Mouse (Mus musculus) MEL (cell line): ENCODE measurements around the gene Gm38392. TPM values are rescaled to one million over a fixed set of nuclear protein-coding genes. Genes with fewer than 3 reads are reported as not detected.
A peak's percentile ranks its signal among the peaks of the same experiment; 100 is the strongest.

Experiments
- DNase-seq: peaks from one replicate; pipeline ENCODE4 v3.0.0; 2011; ENCODE audit warnings: low read depth, low spot score
- H3K27ac ChIP-seq: 2 replicates; pipeline ENCODE4 v1.5.1; 2012; ENCODE audit warnings: low read depth, mild to moderate bottlenecking, control low read depth, low read length, moderate library complexity; ENCODE audit not compliant: control insufficient read depth
- H3K27me3 ChIP-seq, 2 experiments: fragments of 150-350 bp in 1 of 2; sonication (generic) in 1 of 2; 2 replicates each; pipeline ENCODE4 v1.6.1; 2012; ENCODE audit warnings: low read length in 2 of 2, mild to moderate bottlenecking in 2 of 2, improper control_type of control experiment in 1 of 2, moderate library complexity in 1 of 2; ENCODE audit not compliant: insufficient read depth in 2 of 2, control insufficient read depth in 1 of 2
- H3K36me3 ChIP-seq, 2 experiments: 2 replicates each; pipeline ENCODE4 v1.6.1; 2012 to 2014; ENCODE audit warnings: low read length in 2 of 2, improper control_type of control experiment in 1 of 2, inconsistent platforms in 1 of 2, mild to moderate bottlenecking in 1 of 2; ENCODE audit not compliant: insufficient read depth in 2 of 2, control insufficient read depth in 1 of 2
- H3K4me1 ChIP-seq, 2 experiments: fragments of 150-350 bp in 1 of 2; sonication (generic) in 1 of 2; 2 replicates each; pipeline ENCODE4 v1.6.1; 2012; ENCODE audit warnings: low read length in 2 of 2, improper control_type of control experiment in 1 of 2, mild to moderate bottlenecking in 1 of 2; ENCODE audit not compliant: insufficient read depth in 2 of 2, control insufficient read depth in 1 of 2
- H3K4me3 ChIP-seq, 2 experiments: fragments of 150-350 bp in 1 of 2; sonication (generic) in 1 of 2; 2 replicates each; pipeline ENCODE4 v1.5.1; 2012; ENCODE audit warnings: low read depth in 2 of 2, low read length in 2 of 2, mild to moderate bottlenecking in 2 of 2, moderate library complexity in 2 of 2, control low read depth in 1 of 2, improper control_type of control experiment in 1 of 2; ENCODE audit not compliant: control insufficient read depth in 1 of 2, insufficient read depth in 1 of 2
- H3K79me2 ChIP-seq: 2 replicates; pipeline ENCODE4 v1.6.1; 2012; ENCODE audit warnings: mild to moderate bottlenecking, low read length, moderate library complexity; ENCODE audit not compliant: control insufficient read depth, poor library complexity, insufficient read depth
- H3K9ac ChIP-seq: 2 replicates; pipeline ENCODE4 v1.6.1; 2012; ENCODE audit warnings: low read depth, mild to moderate bottlenecking, control low read depth, low read length, moderate library complexity; ENCODE audit not compliant: control insufficient read depth, poor library complexity, severe bottlenecking
- H3K9me3 ChIP-seq: fragments of 150-350 bp; sonication (generic); replicated peaks from 2 replicates; pipeline ENCODE4 v1.6.1; 2012; ENCODE audit warnings: mild to moderate bottlenecking, low read length, improper control_type of control experiment, moderate library complexity; ENCODE audit not compliant: insufficient read depth
- EP300 ChIP-seq, 2 experiments: IDR thresholded peaks; 2 replicates each; pipeline ENCODE4 v1.6.1; 2011; ENCODE audit warnings: improper control_type of control experiment in 2 of 2, low read length in 2 of 2, low read depth in 1 of 2, mild to moderate bottlenecking in 1 of 2
- GABPA ChIP-seq: IDR thresholded peaks from 2 replicates; pipeline ENCODE4 v1.6.1; 2012; ENCODE audit warnings: low read depth, mild to moderate bottlenecking, inconsistent platforms, low read length, improper control_type of control experiment, moderate library complexity
- GATA1 ChIP-seq: IDR thresholded peaks from 2 replicates; pipeline ENCODE4 v1.6.1; 2011; ENCODE audit warnings: low read depth, low read length, improper control_type of control experiment
- HCFC1 ChIP-seq: IDR thresholded peaks from 2 replicates; pipeline ENCODE4 v1.6.1; 2012; ENCODE audit warnings: low read depth, mild to moderate bottlenecking, inconsistent platforms, low read length, improper control_type of control experiment, moderate library complexity
- MAX ChIP-seq: IDR thresholded peaks from 2 replicates; pipeline ENCODE4 v1.6.1; 2011; ENCODE audit warnings: low read length, improper control_type of control experiment
- MEF2A ChIP-seq: IDR thresholded peaks from 2 replicates; pipeline ENCODE4 v1.6.1; 2014; ENCODE audit warnings: low read depth, mild to moderate bottlenecking, inconsistent platforms, low read length, improper control_type of control experiment; ENCODE audit not compliant: poor library complexity, insufficient replicate concordance, severe bottlenecking; ENCODE audit errors: extremely low read depth
- MXI1 ChIP-seq: IDR thresholded peaks from 2 replicates; pipeline ENCODE4 v1.6.1; 2011; ENCODE audit warnings: mild to moderate bottlenecking, low read depth, low read length, improper control_type of control experiment
- MYC ChIP-seq: IDR thresholded peaks from 2 replicates; pipeline ENCODE4 v1.6.1; 2011; ENCODE audit warnings: low read depth, mild to moderate bottlenecking, low read length, improper control_type of control experiment, moderate library complexity
- NELFE ChIP-seq: IDR thresholded peaks from 2 replicates; pipeline ENCODE4 v1.6.1; 2011; ENCODE audit warnings: low read depth, low read length, improper control_type of control experiment
- POLR2A ChIP-seq, 2 experiments: IDR thresholded peaks; 2 replicates each; pipeline ENCODE4 v1.6.1; 2011 to 2012; ENCODE audit warnings: low read length in 2 of 2, mild to moderate bottlenecking in 2 of 2, control low read depth in 1 of 2, improper control_type of control experiment in 1 of 2, low read depth in 1 of 2, moderate library complexity in 1 of 2; ENCODE audit not compliant: control insufficient read depth in 1 of 2, insufficient read depth in 1 of 2, poor library complexity in 1 of 2
- POLR2AphosphoS2 ChIP-seq: IDR thresholded peaks from 2 replicates; pipeline ENCODE4 v1.6.1; 2011; ENCODE audit warnings: low read length, improper control_type of control experiment
- RAD21 ChIP-seq: IDR thresholded peaks from 2 replicates; pipeline ENCODE4 v1.6.1; 2011; ENCODE audit warnings: mild to moderate bottlenecking, low read depth, low read length, improper control_type of control experiment
- RCOR1 ChIP-seq: IDR thresholded peaks from 2 replicates; pipeline ENCODE4 v1.6.1; 2012; ENCODE audit warnings: low read depth, mild to moderate bottlenecking, inconsistent platforms, low read length, improper control_type of control experiment
- SIN3A ChIP-seq: IDR thresholded peaks from 2 replicates; pipeline ENCODE4 v1.6.1; 2012; ENCODE audit warnings: low read length, improper control_type of control experiment, inconsistent platforms
- TBP ChIP-seq: IDR thresholded peaks from 2 replicates; pipeline ENCODE4 v1.8.0; 2011; ENCODE audit warnings: low read depth, low read length, improper control_type of control experiment
- USF1 ChIP-seq: IDR thresholded peaks from 2 replicates; pipeline ENCODE4 v1.6.1; 2014; ENCODE audit warnings: low read depth, mild to moderate bottlenecking, inconsistent platforms, low read length, improper control_type of control experiment, moderate library complexity
- USF2 ChIP-seq, 2 experiments: IDR thresholded peaks; 2 replicates each; pipeline ENCODE4 v1.6.1; 2011 to 2012; ENCODE audit warnings: improper control_type of control experiment in 2 of 2, low read length in 2 of 2, borderline replicate concordance in 1 of 2, inconsistent platforms in 1 of 2, low read depth in 1 of 2, mild to moderate bottlenecking in 1 of 2; ENCODE audit not compliant: insufficient read depth in 1 of 2
- ZC3H11A ChIP-seq: IDR thresholded peaks from 2 replicates; pipeline ENCODE4 v1.6.1; 2012; ENCODE audit warnings: low read depth, mild to moderate bottlenecking, inconsistent platforms, low read length, improper control_type of control experiment
- ZMIZ1 ChIP-seq: IDR thresholded peaks from 2 replicates; pipeline ENCODE4 v1.6.1; 2012; ENCODE audit warnings: low read depth, mild to moderate bottlenecking, inconsistent platforms, low read length, improper control_type of control experiment, moderate library complexity
- polyA plus RNA-seq, 2 experiments: library from polyadenylated mRNA; stranded (reverse) in 1 of 2; unstranded in 1 of 2; fragments of >175 nt in 1 of 2; fragments of >200 nt in 1 of 2; gene quantifications; 2 replicates each; pipeline versions ENCODE4 v1.2.1 to v1.2.4; 2012; ENCODE audit warnings: low replicate concordance in 2 of 2, low read depth in 1 of 2; ENCODE audit not compliant: insufficient read length in 2 of 2, insufficient read depth in 1 of 2, missing spikeins in 1 of 2
- total RNA-seq: library from RNA; depleted of rRNA; stranded (reverse); fragments of 300-350 nt; gene quantifications from 2 replicates; pipeline ENCODE4 v1.2.3, GENCODE M21; 2012

The Gm38392 gene
- total and polyA plus RNA-seq, 3 experiments: 0.69 to 0.84 TPM; not detected in 1

DNA sequence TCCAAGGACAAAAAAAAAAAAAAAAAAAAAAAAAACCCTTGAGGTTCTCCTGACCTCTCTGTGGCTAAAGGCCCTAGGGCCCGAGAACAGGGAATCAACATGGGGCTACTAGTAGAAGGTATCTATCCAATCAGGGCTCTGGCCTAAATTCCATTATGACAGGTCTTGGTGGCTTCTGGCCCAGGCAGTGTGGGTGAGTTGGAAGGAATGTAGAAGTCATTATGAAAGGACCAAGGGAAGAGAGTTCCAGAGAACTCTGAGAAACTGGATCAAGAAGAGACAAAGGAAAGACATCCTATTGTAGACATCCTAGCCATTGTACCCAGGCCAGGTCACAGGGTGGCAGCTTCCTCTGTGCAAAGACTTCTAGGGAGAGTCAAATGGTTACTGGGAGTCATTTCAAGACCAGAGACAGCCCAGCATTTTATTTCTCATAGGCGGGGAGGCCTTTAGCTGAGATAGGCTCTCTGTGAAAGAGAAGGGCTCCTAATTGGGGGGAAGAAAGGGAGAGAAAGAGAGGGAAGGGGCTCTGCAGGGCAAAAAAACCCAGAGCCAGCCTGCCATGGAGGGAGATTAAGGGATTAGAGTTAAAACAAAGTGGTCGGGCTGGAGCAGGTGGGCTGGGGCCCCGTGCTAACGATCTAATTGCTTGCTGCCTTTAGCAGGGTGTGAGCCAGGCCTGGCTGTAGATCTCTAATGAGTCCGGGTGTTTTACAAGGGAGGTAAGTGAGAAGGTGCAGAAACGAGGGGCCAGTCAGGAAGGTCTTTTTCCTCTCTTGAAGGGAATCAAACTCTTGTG, 54.0 kb downstream of the Gm38392 start:
- TF ChIP-seq NELFE (no peak), RAD21 (no peak), SIN3A (no peak), HCFC1 (no peak), POLR2AphosphoS2 (no peak), EP300 (IDR thresholded peaks at IDR 0.05; ENCODE audit: low read depth in 1 of 2, low read length in 2 of 2) (no peak), GATA1 (no peak), ZC3H11A (no peak), USF1 (no peak), ZMIZ1 (no peak), MAX (no peak), MXI1 (no peak), GABPA (no peak), POLR2A (IDR thresholded peaks at IDR 0.05; ENCODE audit: control insufficient read depth in 1 of 2, insufficient read depth in 1 of 2, low read depth in 1 of 2, low read length in 2 of 2, poor library complexity in 1 of 2) (no peak), MYC (no peak), USF2 (IDR thresholded peaks at IDR 0.05; ENCODE audit: borderline replicate concordance in 1 of 2, insufficient read depth in 1 of 2, low read depth in 1 of 2, low read length in 2 of 2) (no peak), TBP (no peak)
- TF ChIP-seq, all 39 proteins: peak for 0
- no peaks in the 10 kb centered on the region for H3K9me3 ChIP-seq
- H3K27me3 ChIP-seq: peaks cover 30 to 34% of the 10 kb centered on the region in 2 experiments
- H3K4me3 ChIP-seq: no peak overlapping the region
- H3K4me1 ChIP-seq: peaks cover 0 to 5% of the 10 kb centered on the region in 2 experiments; a peak in 2 of 4 replicates
- H3K36me3 ChIP-seq: peaks cover 0 to 5% of the 10 kb centered on the region in 2 experiments; a peak in 1 of 4 replicates
- no peak overlapping the region for H3K9ac ChIP-seq
- H3K79me2 ChIP-seq: no peaks in the 10 kb centered on the region
- no peak for DNase-seq
- no peak overlapping the region for H3K27ac ChIP-seq

DNA sequence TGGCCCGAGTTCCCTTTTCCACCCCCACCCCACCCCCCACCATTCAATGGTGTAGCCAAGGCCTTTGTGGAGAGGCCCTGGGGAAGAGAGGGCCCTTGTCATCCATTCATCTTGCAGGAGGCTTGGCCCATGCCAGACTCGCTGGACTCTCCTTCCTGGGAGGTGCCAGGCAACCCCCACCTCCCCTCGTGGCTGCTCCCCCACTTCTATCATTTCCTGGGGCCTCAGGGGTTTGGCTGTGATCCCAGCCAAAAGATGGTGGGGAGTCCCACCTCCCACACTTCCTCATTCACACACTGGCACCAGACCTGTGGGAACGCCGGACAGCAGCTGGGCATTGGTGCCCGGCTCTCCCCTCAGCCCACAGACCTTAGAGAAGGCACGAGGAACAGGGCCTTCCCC, 54.7 kb downstream of the Gm38392 start:
- Histone ChIP-seq H3K79me2 (no peaks in the 10 kb centered on the region), H3K27ac (no peak overlapping the region), H3K36me3 (peaks cover 0 to 5% of the 10 kb centered on the region in 2 experiments; a peak in 1 of 4 replicates), H3K9me3 (no peaks in the 10 kb centered on the region), H3K4me1 (peaks cover 0 to 5% of the 10 kb centered on the region in 2 experiments; a peak in 2 of 4 replicates), H3K9ac (no peak overlapping the region), H3K27me3 (peaks cover 26 to 35% of the 10 kb centered on the region in 2 experiments), H3K4me3 (no peak overlapping the region)
- TF ChIP-seq MEF2A: no peak
- TF ChIP-seq RCOR1: 0 out of 2 replicates have a peak, but pooled peaks have one; percentile 3
- DNase-seq: no peak
